Mouse (Mus musculus) embryonic facial prominence, embryonic 10.5 days (tissue): Measurements from ENCODE around the gene Rgs9. TPM values are rescaled to one million over a fixed set of nuclear protein-coding genes. Genes with fewer than 3 reads are reported as not detected.

Source experiments
- DNase-seq: peaks from one replicate; pipeline ENCODE4 v3.0.0-alpha.2; 2017; ENCODE audit warnings: low spot score
- H3K27ac ChIP-seq: fragments of 300-500 bp; sonication (generic); replicated peaks from 2 replicates; pipeline ENCODE4 v1.5.1; 2016; ENCODE audit warnings: mild to moderate bottlenecking
- H3K27me3 ChIP-seq: fragments of 300-500 bp; sonication (generic); replicated peaks from 2 replicates; pipeline ENCODE4 v1.6.1; 2016; ENCODE audit warnings: low read depth, mild to moderate bottlenecking; ENCODE audit not compliant: poor library complexity, severe bottlenecking
- H3K36me3 ChIP-seq: fragments of 300-500 bp; sonication (generic); replicated peaks from 2 replicates; pipeline ENCODE4 v1.6.1; 2016; ENCODE audit warnings: mild to moderate bottlenecking, moderate library complexity
- H3K4me1 ChIP-seq: fragments of 300-500 bp; sonication (generic); 2 replicates; pipeline ENCODE4 v1.6.1; 2016
- H3K4me3 ChIP-seq: fragments of 300-500 bp; sonication (generic); 2 replicates; pipeline ENCODE4 v1.5.1; 2016; ENCODE audit warnings: mild to moderate bottlenecking, moderate library complexity
- H3K9me3 ChIP-seq: fragments of 300-500 bp; sonication (generic); 2 replicates; pipeline ENCODE4 v1.6.1; 2016; ENCODE audit warnings: mild to moderate bottlenecking
- WGBS: fragments of 180-500 bp; shearing (Covaris S2); methylation state at CpG from one replicate; pipeline ENCODE4 v1.1.7; 2016; 5-methylcytosine and 5-hydroxymethylcytosine counted together
- polyA plus RNA-seq: library from polyadenylated mRNA; unstranded; fragments of >200 nt; fragmentation: Nextera tagmentation; extraction: Ambion mirVana; gene quantifications from 2 replicates; pipeline ENCODE4 v1.2.1, GENCODE M21; 2016

Rgs9 gene
- polyA plus RNA-seq, 1 experiment from 2014 or later: 1.8 TPM

- WGBS: 70% methylated on average over 4 of the region's 4 CpGs
- peaks cover 18% of the 10 kb centered on the region for H3K4me1 ChIP-seq
- H3K27me3 ChIP-seq: no peaks in the 10 kb centered on the region
- no peak overlapping the region for H3K4me3 ChIP-seq
- no peaks in the 10 kb centered on the region for H3K36me3 ChIP-seq
- H3K27ac ChIP-seq: no peak overlapping the region
- no peak for DNase-seq
- no peaks in the 10 kb centered on the region for H3K9me3 ChIP-seq
These were observed 42.9 kb downstream of the Rgs9 start for GRCm38 (mm10) chr11:109255022-109255421.

- Histone ChIP-seq H3K4me3 (no peak overlapping the region), H3K27ac (no peak overlapping the region), H3K4me1 (peaks cover 18% of the 10 kb centered on the region), H3K27me3 (no peaks in the 10 kb centered on the region), H3K9me3 (no peaks in the 10 kb centered on the region), H3K36me3 (no peaks in the 10 kb centered on the region)
- 60% methylated on average over 5 of the region's 5 CpGs for whole genome bisulfite sequencing
- no peak for DNase-seq
These were observed 45.4 kb downstream of the Rgs9 start for GRCm38 (mm10) chr11:109252483-109252882.

- no peak for DNase-seq
- Histone ChIP-seq H3K27me3 (peaks cover 12% of the 10 kb centered on the region), H3K4me1 (peaks cover 18% of the 10 kb centered on the region), H3K4me3 (no peak overlapping the region), H3K9me3 (no peaks in the 10 kb centered on the region), H3K36me3 (no peaks in the 10 kb centered on the region), H3K27ac (no peak overlapping the region)
- 93% methylated on average over 4 of the region's 4 CpGs for WGBS
These were observed 47.4 kb downstream of the Rgs9 start for GRCm38 (mm10) chr11:109250566-109250965.

DNA sequence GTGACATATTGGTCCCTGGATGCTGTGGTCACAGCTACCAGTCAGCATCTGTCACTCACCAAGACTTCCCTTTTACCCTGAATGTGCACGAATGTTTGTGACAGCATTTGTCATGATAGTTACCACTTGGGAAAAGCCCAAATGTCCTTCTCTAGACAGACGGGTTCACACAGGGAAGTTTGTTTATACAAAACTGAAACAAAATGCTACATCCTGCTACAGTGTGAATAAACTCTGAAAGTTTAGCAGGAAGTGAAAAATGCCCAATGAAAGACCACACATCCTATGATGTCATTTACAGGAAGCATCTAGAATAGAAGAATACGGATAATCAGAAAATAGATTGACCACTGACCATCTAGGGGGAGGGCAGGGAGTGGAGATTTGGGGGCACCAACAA lies 51.0 kb downstream of the Rgs9 start:
- Histone ChIP-seq H3K27me3 (peaks cover 20% of the 10 kb centered on the region), H3K27ac (no peak overlapping the region), H3K4me3 (no peak overlapping the region), H3K36me3 (no peaks in the 10 kb centered on the region), H3K4me1 (peaks cover 6% of the 10 kb centered on the region; the same call in 1 of the 2 replicates), H3K9me3 (no peaks in the 10 kb centered on the region)
- 73% methylated on average over 3 of the region's 3 CpGs for WGBS
- DNase-seq: no peak

- Histone ChIP-seq H3K36me3 (no peaks in the 10 kb centered on the region), H3K27ac (no peak overlapping the region), H3K4me1 (peaks cover 4% of the 10 kb centered on the region; the same call in 1 of the 2 replicates), H3K4me3 (peak overlapping the region; percentile 23; the same call in 1 of the 2 replicates), H3K9me3 (no peaks in the 10 kb centered on the region), H3K27me3 (peaks cover 20% of the 10 kb centered on the region)
- 31% methylated on average over 23 of the region's 23 CpGs for WGBS
- DNase-seq: peak; percentile 52
These were observed 53.1 kb downstream of the Rgs9 start for GRCm38 (mm10) chr11:109244635-109245360.

DNA sequence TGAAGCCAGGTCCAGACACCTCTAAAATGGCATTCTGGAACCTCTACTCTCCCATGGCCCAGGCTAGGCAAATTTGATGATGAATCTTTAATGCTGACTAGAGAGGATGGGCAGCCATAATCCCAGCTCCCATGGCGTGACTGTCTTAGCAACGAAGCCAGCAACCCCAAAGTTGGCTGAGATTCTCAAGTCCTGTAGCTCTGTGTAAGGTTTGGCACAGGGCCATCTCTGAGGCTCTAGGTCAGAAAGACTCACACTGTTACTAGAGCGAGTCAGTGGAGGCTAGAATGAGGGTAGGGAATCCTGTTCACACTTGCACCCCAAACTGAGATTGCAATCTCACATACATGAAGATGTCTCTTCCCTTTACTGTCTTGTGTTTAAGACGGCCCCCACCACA lies 57.8 kb downstream of the Rgs9 start:
- WGBS: 86% methylated on average over 4 of the region's 4 CpGs
- DNase-seq: no peak
- Histone ChIP-seq H3K36me3 (no peaks in the 10 kb centered on the region), H3K4me1 (peaks cover 9% of the 10 kb centered on the region; the same call in 1 of the 2 replicates), H3K27me3 (peaks cover 4% of the 10 kb centered on the region), H3K9me3 (no peaks in the 10 kb centered on the region), H3K4me3 (no peak overlapping the region), H3K27ac (no peak overlapping the region)

DNA sequence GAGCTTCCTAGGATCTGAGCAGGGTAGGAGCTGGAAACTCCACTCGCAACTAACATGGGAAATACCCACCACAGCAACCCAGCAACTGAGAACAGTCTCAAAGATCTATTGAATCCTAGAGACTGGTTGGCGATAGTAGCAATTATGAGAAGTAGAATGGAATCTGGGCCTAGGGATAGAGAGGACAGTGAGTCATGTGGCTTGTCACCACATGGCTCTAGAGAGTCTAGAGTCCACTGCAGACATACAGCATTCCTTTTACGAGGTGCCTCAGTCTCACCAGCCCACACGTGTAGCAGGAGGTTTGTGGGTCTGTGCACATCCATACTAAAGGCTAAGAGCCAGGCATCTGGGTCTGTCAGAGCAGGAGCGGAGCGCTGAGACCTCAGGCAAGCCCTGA lies 59.3 kb downstream of the Rgs9 start:
- 84% methylated on average over 6 of the region's 6 CpGs for WGBS
- H3K27ac ChIP-seq: no peak overlapping the region

GRCm38 (mm10) chr11:109237796-109238195 lies 60.1 kb downstream of the Rgs9 start:
- Histone ChIP-seq H3K4me3 (no peak overlapping the region), H3K27ac (no peak overlapping the region), H3K4me1 (0 out of 2 replicates have a peak, but pooled peaks cover 5% of the 10 kb centered on the region), H3K27me3 (no peaks in the 10 kb centered on the region), H3K9me3 (no peaks in the 10 kb centered on the region), H3K36me3 (no peaks in the 10 kb centered on the region)
- 48% methylated on average over 8 of the region's 8 CpGs for WGBS
- DNase-seq: no peak

More for the DNA sequence above, 59.3 kb downstream of the Rgs9 start:
- no peaks in the 10 kb centered on the region for H3K27me3 ChIP-seq
- H3K36me3 ChIP-seq: no peaks in the 10 kb centered on the region
- DNase-seq: no peak
- H3K4me1 ChIP-seq: 0 out of 2 replicates have a peak, but pooled peaks cover 5% of the 10 kb centered on the region
- no peaks in the 10 kb centered on the region for H3K9me3 ChIP-seq
- H3K4me3 ChIP-seq: no peak overlapping the region

DNA sequence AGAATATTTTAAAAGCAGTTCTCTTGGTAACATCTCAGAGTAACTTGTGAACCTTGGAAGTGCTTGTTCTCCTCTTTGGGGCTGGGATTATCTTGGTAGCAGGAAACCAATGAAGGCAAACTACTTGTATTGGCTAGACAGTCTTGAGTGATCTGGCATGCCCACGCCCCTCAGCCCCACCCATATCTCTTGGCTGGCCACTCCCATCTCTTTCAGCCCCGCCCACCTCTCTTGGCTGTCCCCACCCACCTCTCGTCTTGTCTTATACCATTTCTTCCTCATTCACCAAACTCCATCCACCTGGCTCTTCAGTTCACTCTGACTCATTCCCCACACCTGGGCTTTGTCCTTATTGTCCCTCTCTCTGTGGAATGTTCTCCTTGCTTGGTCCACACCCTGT lies 64.3 kb downstream of the Rgs9 start:
- H3K27me3 ChIP-seq: no peaks in the 10 kb centered on the region
- no peak overlapping the region for H3K4me3 ChIP-seq
- no peaks in the 10 kb centered on the region for H3K36me3 ChIP-seq
- no peak for DNase-seq
- no peak overlapping the region for H3K27ac ChIP-seq
- no peaks in the 10 kb centered on the region for H3K9me3 ChIP-seq
- 76% methylated on average over 3 of the region's 3 CpGs for WGBS
- H3K4me1 ChIP-seq: 0 out of 2 replicates have a peak, but pooled peaks cover 5% of the 10 kb centered on the region

GRCm38 (mm10) chr11:109232811-109233210 lies 65.1 kb downstream of the Rgs9 start:
- WGBS: 82% methylated on average over 6 of the region's 6 CpGs
- Histone ChIP-seq H3K4me3 (no peak overlapping the region), H3K36me3 (no peaks in the 10 kb centered on the region), H3K9me3 (no peaks in the 10 kb centered on the region), H3K4me1 (0 out of 2 replicates have a peak, but pooled peaks cover 4% of the 10 kb centered on the region), H3K27me3 (no peaks in the 10 kb centered on the region), H3K27ac (no peak overlapping the region)
- no peak for DNase-seq

DNA sequence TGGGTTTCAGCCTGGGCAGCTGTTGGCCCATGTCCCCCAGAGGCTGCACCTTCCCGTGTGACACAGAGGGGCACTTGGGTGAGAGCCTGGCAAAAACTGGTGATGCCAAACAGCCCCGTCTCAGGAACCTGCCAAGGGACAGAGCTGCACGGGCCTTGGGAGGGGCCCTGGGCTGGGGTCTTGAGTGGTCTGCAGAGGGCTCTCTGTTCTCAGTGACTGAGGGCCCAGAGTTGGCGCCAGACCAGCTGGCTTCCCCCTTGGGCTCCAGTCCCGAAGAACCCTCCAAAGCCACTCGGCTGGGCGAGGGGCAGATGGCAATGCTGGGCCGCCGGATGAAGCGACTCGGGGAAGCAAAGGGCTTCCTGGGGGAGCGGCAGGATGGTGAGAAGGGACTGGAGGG lies 70.8 kb downstream of the Rgs9 start:
- Histone ChIP-seq H3K4me1 (peaks cover 4% of the 10 kb centered on the region; the same call in 1 of the 2 replicates), H3K27ac (0 out of 2 replicates have a peak overlapping the region, but pooled peaks have one; percentile 10), H3K4me3 (no peak overlapping the region), H3K27me3 (no peaks in the 10 kb centered on the region), H3K36me3 (no peaks in the 10 kb centered on the region), H3K9me3 (no peaks in the 10 kb centered on the region)
- DNase-seq: no peak
- 85% methylated on average over 12 of the region's 12 CpGs for WGBS

DNA sequence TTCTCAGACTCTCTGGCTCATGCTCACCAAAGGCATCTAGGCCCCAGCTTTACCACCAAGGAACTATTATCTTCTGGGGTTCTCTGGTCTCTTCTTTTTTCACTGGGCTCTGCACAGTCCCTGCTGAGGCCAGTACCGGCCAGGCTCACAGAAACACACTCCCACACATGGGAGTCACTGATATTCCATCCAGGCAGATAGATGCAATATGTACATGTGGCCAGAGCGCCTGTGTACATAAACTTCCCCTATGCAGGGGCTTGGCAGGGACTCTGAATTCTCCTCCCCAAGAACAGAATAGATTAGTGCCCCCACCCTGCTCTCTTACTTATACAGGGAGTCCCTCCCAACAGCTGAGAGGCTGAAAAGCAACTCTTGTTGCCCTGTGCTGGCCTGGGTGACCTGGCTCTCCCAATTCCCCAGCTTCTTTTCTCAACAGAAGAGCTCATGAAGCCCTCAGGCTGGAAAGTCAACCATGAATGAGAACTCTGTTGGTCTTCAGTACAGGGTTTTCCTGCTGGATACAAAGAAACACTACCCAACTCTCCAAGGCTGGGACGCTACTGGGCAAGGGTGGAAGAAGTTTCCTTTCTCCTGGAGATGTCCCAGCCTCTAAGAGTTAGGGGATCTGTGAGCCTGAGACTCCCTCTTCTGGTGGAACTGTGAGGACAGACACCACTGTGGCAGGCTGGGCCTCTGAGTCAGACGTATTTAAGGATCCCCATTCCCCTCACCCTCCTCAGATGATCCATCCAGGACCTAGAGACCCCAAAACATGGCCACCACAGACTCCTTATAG lies 76.5 kb downstream of the Rgs9 start:
- no peaks in the 10 kb centered on the region for H3K36me3 ChIP-seq
- H3K27me3 ChIP-seq: peaks cover 17% of the 10 kb centered on the region; the same call in 1 of the 2 replicates
- 35% methylated on average over 4 of the region's 4 CpGs for WGBS
- no peak overlapping the region for H3K4me3 ChIP-seq
- H3K27ac ChIP-seq: no peak overlapping the region
- no peaks in the 10 kb centered on the region for H3K9me3 ChIP-seq
- H3K4me1 ChIP-seq: peaks cover 21% of the 10 kb centered on the region
- DNase-seq: no peak
